In genomic region chr5:112215291-112215751, GRCm38 (mm10) we compare ENCODE assay signal across 8 mouse cellular contexts. TPM values are rescaled to one million over a fixed set of nuclear protein-coding genes. Genes with fewer than 3 reads are reported as not detected.
DNase-seq lines count a peak whose midpoint lies in the region; ATAC-seq and TF ChIP-seq lines count a peak whose summit lies in the region.

No protein-coding gene starts in this region.

- 23% methylated on average over 12 of the region's 12 CpGs for WGBS in heart, embryonic 12.5 days
- 8% methylated on average over 12 of the region's 12 CpGs for WGBS in hindbrain, embryonic 11.5 days
- 6% methylated on average over 12 of the region's 12 CpGs for WGBS in midbrain, embryonic 11.5 days

- DNase-seq in heart, postnatal 4 days: no peak
- no peak for DNase-seq in ES-E14 (ENCODE audit: low read depth, low spot score)
- DNase-seq in hindbrain, embryonic 11.5 days (ENCODE audit: low spot score): peak; percentile 58
- DNase-seq in midbrain, embryonic 11.5 days (ENCODE audit: low spot score, missing footprints): peak; percentile 97
- no peak for DNase-seq in spleen, postnatal 14 days (ENCODE audit: low spot score in 2 of 2)
- DNase-seq in adrenal gland, postnatal 14 days: no peak
- DNase-seq in gastrocnemius, adult 18-20 months (ENCODE audit: low spot score): no peak

- H3K27me3 ChIP-seq in heart, embryonic 12.5 days (replicated peaks): peaks cover 53% of the 10 kb centered on the region
- no peaks in the 10 kb centered on the region for H3K27me3 ChIP-seq in hindbrain, embryonic 11.5 days (ENCODE audit: control insufficient read depth, insufficient read depth, low read length)
- H3K27me3 ChIP-seq in midbrain, embryonic 11.5 days (ENCODE audit: control insufficient read depth, insufficient read depth, low read length): no peaks in the 10 kb centered on the region

- no peak for ATAC-seq in heart, embryonic 12.5 days (ENCODE audit: insufficient number of reproducible peaks, low FRiP score)
- ATAC-seq in hindbrain, embryonic 11.5 days (ENCODE audit: low FRiP score): peak; percentile 16
- ATAC-seq in midbrain, embryonic 11.5 days (ENCODE audit: low FRiP score): peak; percentile 6

- in situ Hi-C loops in ES-E14 (cut with MboI; ENCODE audit: low sequenced_read_pairs in 2 of 2, unreplicated experiment in 2 of 2): no loop called here

- no peak overlapping the region for H3K9ac ChIP-seq in heart, embryonic 12.5 days
- no peak overlapping the region; the same call in 1 of the 2 replicates for H3K9ac ChIP-seq in ES-E14 (ENCODE audit: insufficient read depth, low read depth, low read length, poor library complexity, severe bottlenecking)
- H3K9ac ChIP-seq in hindbrain, embryonic 11.5 days (ENCODE audit: low read depth, low read length): peak overlapping the region; percentile 38
- H3K9ac ChIP-seq in midbrain, embryonic 11.5 days (ENCODE audit: low read length): peak overlapping the region; percentile 41; the same call in 1 of the 2 replicates

- no peaks in the 10 kb centered on the region for H3K36me3 ChIP-seq in heart, embryonic 12.5 days
- no peaks in the 10 kb centered on the region for H3K36me3 ChIP-seq in ES-E14 (ENCODE audit: control insufficient read depth, insufficient read depth, low read length, poor library complexity, severe bottlenecking)
- no peaks in the 10 kb centered on the region for H3K36me3 ChIP-seq in hindbrain, embryonic 11.5 days (ENCODE audit: control insufficient read depth, insufficient read depth, low read length)
- H3K36me3 ChIP-seq in midbrain, embryonic 11.5 days (ENCODE audit: control insufficient read depth, insufficient read depth, low read length): peaks cover 19% of the 10 kb centered on the region

- H3K4me2 ChIP-seq in heart, embryonic 12.5 days: peak overlapping the region; percentile 21; the same call in 1 of the 2 replicates
- H3K4me2 ChIP-seq in hindbrain, embryonic 11.5 days (replicated peaks; ENCODE audit: low read depth, low read length): peak overlapping the region; percentile 7; the same call in 1 of the 2 replicates
- peak overlapping the region; percentile 17; the same call in 1 of the 2 replicates for H3K4me2 ChIP-seq in midbrain, embryonic 11.5 days

- H3K27ac ChIP-seq in heart, embryonic 12.5 days (ENCODE audit: poor library complexity, severe bottlenecking): peak overlapping the region; percentile 24; the same call in 1 of the 2 replicates
- no peak overlapping the region for H3K27ac ChIP-seq in ES-E14 (ENCODE audit: insufficient read depth, low read depth, low read length, poor library complexity, severe bottlenecking)
- peak overlapping the region; percentile 82 for H3K27ac ChIP-seq in hindbrain, embryonic 11.5 days (ENCODE audit: low read depth, low read length)
- peak overlapping the region; percentile 81 for H3K27ac ChIP-seq in midbrain, embryonic 11.5 days (ENCODE audit: low read depth, low read length)

- no peaks in the 10 kb centered on the region; the same call in 1 of the 2 replicates for H3K9me3 ChIP-seq in heart, embryonic 12.5 days (replicated peaks)
- no peaks in the 10 kb centered on the region for H3K9me3 ChIP-seq in ES-E14 (ENCODE audit: control insufficient read depth, insufficient read depth, low read depth, low read length)
- no peaks in the 10 kb centered on the region for H3K9me3 ChIP-seq in hindbrain, embryonic 11.5 days (ENCODE audit: control insufficient read depth, low read length)
- no peaks in the 10 kb centered on the region for H3K9me3 ChIP-seq in midbrain, embryonic 11.5 days (ENCODE audit: control insufficient read depth, low read length)

- H3K4me3 ChIP-seq in heart, embryonic 12.5 days: no peak overlapping the region
- H3K4me3 ChIP-seq in ES-E14 (ENCODE audit: insufficient read depth in 1 of 2, low read depth in 1 of 2, low read length in 2 of 2, poor library complexity in 1 of 2, severe bottlenecking in 1 of 2): peak overlapping the region; percentile 13 to 14; a peak in 1 of 4 replicates
- no peak overlapping the region for H3K4me3 ChIP-seq in hindbrain, embryonic 11.5 days (ENCODE audit: low read depth, low read length)
- H3K4me3 ChIP-seq in midbrain, embryonic 11.5 days (ENCODE audit: low read depth, low read length): no peak overlapping the region

- peaks cover 30% of the 10 kb centered on the region for H3K4me1 ChIP-seq in heart, embryonic 12.5 days (replicated peaks)
- H3K4me1 ChIP-seq in ES-E14 (ENCODE audit: control insufficient read depth in 2 of 2, insufficient read depth in 2 of 2, low read length in 2 of 2, poor library complexity in 1 of 2): peaks cover 7 to 29% of the 10 kb centered on the region in 2 experiments
- peaks cover 24% of the 10 kb centered on the region for H3K4me1 ChIP-seq in hindbrain, embryonic 11.5 days (replicated peaks; ENCODE audit: control insufficient read depth, insufficient read depth, low read length)
- H3K4me1 ChIP-seq in midbrain, embryonic 11.5 days (ENCODE audit: control insufficient read depth, insufficient read depth, low read length): peaks cover 66% of the 10 kb centered on the region

TF ChIP-seq in ES-E14, 5 proteins besides CTCF, POLR2A, EP300 and RAD21:
- TF ChIP-seq MAFK (IDR thresholded peaks at IDR 0.05; ENCODE audit: insufficient read depth, low read depth, low read length): no peak
- TF ChIP-seq ZNF384 (IDR thresholded peaks at IDR 0.05; ENCODE audit: low read depth, low read length): no peak
- no peak for TF ChIP-seq HCFC1 (IDR thresholded peaks at IDR 0.05; ENCODE audit: borderline replicate concordance, insufficient read depth, low read length)
- no peak for TF ChIP-seq CHD2 (IDR thresholded peaks at IDR 0.05; ENCODE audit: low read depth, low read length)
- TF ChIP-seq ZC3H11A (IDR thresholded peaks at IDR 0.05; ENCODE audit: borderline replicate concordance, low read depth, low read length): no peak
TF ChIP-seq in ES-E14: peak in this region for 0.

RNA-seq across cellular contexts. Expression of gene Cryba4, which starts 37.0 kb away (rescaled TPM):
- 0.57 and 0.64 TPM in 2 replicates for polyA plus RNA-seq in heart, embryonic 12.5 days (2016; fragmentation: Nextera tagmentation; extraction: Ambion mirVana)
- 1 to 10 TPM; 1.7 to 2.3 TPM for total RNA-seq in heart, postnatal 4 days (2021)
- 0.31 and 0.69 TPM in 2 replicates for total RNA-seq in ES-E14 (2012; rRNA removed)
- polyA plus RNA-seq in hindbrain, embryonic 11.5 days (2014; fragmentation: Nextera tagmentation; extraction: Ambion mirVana): 1.4 and 1.9 TPM in 2 replicates
- 0.52 and 2.0 TPM in 2 replicates for polyA plus RNA-seq in midbrain, embryonic 11.5 days (2014; fragmentation: Nextera tagmentation; extraction: Ambion mirVana)
- 16.2 and 28.2 TPM in 2 replicates for total RNA-seq in adrenal gland, postnatal 14 days (2021)
- under 1 TPM; 0.57 to 0.68 TPM for total RNA-seq in gastrocnemius, adult 18-20 months (2021)

RNA-seq across cellular contexts. Expression of gene Crybb1, which starts 40.3 kb away (rescaled TPM):
- 0.46 and 0.67 TPM in 2 replicates for polyA plus RNA-seq in heart, embryonic 12.5 days (2016; fragmentation: Nextera tagmentation; extraction: Ambion mirVana)
- not detected for total RNA-seq in heart, postnatal 4 days (2021)
- not detected in 2 replicates for total RNA-seq in ES-E14 (2012; rRNA removed)
- 0.59 and 0.88 TPM in 2 replicates for polyA plus RNA-seq in hindbrain, embryonic 11.5 days (2014; fragmentation: Nextera tagmentation; extraction: Ambion mirVana)
- polyA plus RNA-seq in midbrain, embryonic 11.5 days (2014; fragmentation: Nextera tagmentation; extraction: Ambion mirVana): 0.29 and 0.84 TPM in 2 replicates
- 1.8 and 1.9 TPM in 2 replicates for total RNA-seq in adrenal gland, postnatal 14 days (2021)
- total RNA-seq in gastrocnemius, adult 18-20 months (2021): 1 to 10 TPM; 1.2 to 1.9 TPM

Comparison
In these comparisons a context has a peak if more than half of its experiments do, and no peak if none do; other contexts are left out.
1. H3K4me3 ChIP-seq: peak in ES-E14 (2 of 2); none in heart, embryonic 12.5 days (single experiment), hindbrain, embryonic 11.5 days (single experiment) and midbrain, embryonic 11.5 days (single experiment).
2. H3K9ac ChIP-seq: peak in hindbrain, embryonic 11.5 days (single experiment) and midbrain, embryonic 11.5 days (single experiment); none in heart, embryonic 12.5 days (single experiment) and ES-E14 (single experiment).
3. DNase-seq: peak in hindbrain, embryonic 11.5 days (single experiment) and midbrain, embryonic 11.5 days (single experiment); none in heart, postnatal 4 days (single experiment), ES-E14 (single experiment), spleen, postnatal 14 days (0 of 2), adrenal gland, postnatal 14 days (single experiment) and gastrocnemius, adult 18-20 months (single experiment).
4. Peak in every context shown above with its lines, with median percentiles within 50 percentile points of each other: H3K4me2 ChIP-seq.